Mouse (Mus musculus): Measurements from ENCODE around the gene Msx3.

Msx3 gene

DNA sequence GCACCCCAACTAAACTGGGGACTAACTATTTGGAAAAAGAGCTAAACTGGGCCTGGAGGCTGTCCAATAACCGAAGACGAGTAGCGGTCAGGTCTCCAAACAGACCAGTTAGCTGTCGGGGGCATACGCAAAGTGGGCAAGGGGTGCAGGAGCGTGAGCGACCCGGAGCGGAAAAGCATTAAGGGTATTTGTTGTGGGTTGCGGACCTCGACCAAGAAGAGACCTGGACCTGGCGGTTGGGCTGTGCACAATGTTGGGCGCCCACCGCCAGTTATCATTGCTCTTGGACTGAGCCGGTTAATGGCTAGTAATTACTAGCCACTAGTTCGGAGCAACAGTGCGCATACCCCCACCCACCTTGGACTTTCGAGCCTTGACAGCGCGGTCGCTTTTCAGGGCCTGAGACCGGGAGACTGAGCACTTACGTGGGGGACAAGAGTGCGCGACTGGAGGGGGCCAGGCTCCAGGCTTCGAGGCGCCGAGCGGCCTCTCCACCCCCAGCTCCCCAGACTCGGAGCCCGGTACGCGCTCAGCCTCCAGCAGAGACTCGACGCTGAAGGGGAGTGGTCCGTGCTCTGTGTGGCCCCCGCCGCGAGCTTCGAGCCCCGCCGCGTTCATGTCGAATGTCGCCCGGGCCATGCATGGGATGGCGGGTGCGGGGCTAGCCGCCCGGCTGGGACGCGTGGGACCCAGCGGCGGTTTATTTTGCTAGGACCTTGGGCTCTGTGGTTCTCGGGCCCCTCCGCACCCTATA, at the start of gene Msx3:
Gene Msx3 (minus strand): TSS at position 729 of the 754 bp plus-strand sequence.
- DNase-seq (ENCODE audit: low spot score) = no peak

DNA sequence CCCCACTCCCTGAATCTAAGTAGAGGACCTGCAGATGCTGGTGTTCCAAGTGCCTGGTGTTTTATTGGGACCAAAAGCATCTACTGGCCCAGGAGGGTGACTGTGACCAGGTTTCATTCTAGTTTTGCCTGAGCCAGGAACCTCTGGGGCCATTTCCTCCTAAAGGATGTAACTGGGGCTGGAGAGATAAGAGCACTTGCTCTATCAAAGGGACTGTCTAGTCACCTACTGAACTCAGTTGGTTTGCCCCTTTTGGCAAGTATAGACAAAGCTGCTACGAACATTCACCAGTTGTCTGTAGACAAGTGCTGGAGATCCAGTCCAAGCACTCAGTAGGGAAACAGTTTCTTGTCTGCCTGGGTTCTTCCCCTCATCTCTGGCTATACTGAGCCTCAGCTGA, 49.6 kb upstream of the Msx3 start:
- no peak for DNase-seq (ENCODE audit: low spot score)

DNA sequence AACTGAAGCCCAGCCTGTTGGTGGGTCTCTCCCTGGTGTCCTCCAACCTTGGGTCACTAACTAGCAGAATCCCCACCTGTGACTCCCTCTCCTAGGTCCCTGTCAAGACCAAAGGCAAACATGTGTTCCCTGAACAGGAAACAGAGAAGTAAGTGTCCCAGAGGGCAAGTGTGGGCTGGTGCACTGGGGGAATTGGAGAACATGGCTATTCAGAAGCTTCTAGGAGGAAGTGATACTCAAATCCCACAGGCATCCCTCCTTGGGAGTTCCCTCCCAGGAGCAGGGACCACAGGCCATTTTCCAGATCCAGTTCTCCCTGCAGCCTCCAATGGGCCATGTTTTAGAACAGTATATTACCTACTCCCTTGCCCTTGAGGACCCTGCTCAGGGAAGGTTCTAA, 47.2 kb upstream of the Msx3 start:
- DNase-seq (ENCODE audit: low spot score) = no peak

DNA sequence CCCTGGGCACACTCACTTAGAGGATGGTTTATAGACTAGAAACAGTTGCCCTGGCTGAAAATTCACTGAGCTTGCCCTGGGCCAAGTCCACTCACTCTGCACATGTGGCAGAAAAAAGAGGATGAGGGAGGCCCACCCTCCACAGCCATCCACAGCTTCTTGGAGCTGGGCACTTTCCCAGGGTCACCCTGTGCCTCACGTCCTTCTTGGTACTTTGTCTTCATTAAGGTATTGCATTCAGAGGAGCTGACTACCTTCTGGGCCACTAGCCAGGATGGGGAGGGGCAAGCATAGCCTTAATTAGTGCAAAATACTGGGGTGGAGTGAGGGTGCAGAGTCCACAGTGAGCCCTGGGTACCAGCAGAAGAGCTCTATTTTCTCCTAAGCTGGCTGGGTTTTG, 46.7 kb upstream of the Msx3 start:
- DNase-seq (ENCODE audit: low spot score) = no peak

DNA sequence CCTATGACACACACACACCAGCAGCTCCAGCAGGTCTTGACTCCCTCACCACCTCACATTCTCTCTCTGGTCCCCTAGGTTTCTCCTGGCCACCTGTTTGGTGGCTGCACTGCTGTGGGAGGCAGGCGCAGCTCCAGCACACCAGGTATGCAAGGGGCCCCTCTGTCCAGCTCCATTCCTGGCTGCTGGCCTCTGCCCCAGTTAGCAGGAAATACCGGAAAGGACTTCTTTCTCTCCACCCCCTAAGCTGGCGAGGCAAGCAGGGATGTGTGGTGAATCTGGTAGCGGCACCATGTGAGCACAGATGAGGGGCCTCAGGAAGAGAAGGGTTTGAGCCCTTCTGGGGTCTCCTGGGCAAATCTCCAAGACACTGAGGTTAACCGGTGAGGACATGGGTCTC, 46.1 kb upstream of the Msx3 start:
- no peak for DNase-seq (ENCODE audit: low spot score)

DNA sequence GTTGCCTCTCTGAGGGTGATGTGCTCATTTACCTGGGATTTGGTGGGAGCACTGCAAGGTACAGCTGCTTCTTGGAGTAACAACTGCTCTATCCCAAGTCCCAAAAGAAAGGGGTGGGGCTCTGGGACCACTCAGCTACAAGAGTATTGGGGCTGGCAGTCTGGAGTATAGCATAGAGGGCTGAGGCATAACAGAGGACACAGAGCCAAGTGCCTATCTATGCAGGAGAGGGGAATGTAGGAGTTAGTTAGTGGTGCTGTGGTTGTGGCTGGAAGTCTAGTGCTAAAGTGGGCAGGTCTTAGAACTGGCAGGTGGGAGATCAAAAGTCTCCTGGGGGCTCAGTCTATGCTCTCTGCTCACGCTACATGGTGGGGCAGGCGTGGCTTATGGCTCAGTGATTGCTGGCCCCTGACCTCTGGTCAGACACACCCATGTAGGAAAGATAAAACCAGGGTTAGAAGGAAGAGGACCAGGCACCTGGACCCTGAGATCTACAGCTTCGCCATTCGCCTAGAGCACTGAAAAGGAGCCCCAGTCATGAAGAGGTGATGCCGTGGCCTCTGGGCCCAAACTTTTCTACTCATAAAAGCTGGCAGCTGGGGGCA, 44.1 kb upstream of the Msx3 start, which contains the start of gene Prap1:
Gene Prap1 (plus strand): TSS at position 472 of the 605 bp plus-strand sequence.
- DNase-seq (ENCODE audit: low spot score) = no peak

DNA sequence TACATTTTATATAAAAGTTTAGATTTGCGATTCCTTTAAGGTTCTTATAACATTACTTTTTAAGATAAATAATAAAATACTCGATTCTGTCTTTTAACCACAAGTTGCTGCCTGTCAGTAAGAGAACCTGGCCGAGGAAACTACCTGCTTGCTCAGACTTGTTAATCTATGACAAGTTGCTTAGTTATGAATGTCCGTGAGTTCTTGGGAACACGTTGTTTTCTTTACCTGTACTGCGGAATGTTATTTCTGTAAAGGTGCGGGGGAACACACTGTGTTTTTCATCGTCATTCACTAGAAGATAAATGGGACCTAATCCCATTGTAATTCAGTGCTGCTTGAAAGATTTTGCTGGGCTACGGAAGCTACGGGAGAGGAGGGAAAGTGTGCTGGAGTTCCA, 41.7 kb upstream of the Msx3 start:
- no peak for DNase-seq (ENCODE audit: low spot score)

DNA sequence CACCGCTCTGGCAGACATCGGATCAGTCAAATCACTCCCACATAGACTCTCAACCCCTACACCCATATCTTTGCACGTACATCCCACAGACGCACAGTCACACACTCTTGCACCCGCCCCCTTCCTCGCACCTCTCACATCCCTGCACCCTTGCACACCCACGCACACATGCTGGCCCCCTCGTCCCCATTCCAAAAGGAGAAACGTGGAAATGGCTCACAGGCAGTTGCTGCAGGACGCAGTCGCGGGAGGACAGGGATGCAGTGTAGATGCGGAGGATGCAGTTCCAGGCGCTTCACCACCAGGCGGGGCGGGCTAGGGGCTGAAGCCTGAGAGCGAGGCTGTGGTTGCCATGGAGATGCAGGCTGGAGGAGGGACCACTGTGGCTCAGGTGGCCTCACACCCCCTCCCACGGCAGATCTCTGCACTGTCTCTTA, 33.4 kb upstream of the Msx3 start, which contains the start of gene Caly:
Gene Caly (minus strand): TSS at position 307 of the 437 bp plus-strand sequence.
- DNase-seq (ENCODE audit: low spot score) = peak; percentile 91

DNA sequence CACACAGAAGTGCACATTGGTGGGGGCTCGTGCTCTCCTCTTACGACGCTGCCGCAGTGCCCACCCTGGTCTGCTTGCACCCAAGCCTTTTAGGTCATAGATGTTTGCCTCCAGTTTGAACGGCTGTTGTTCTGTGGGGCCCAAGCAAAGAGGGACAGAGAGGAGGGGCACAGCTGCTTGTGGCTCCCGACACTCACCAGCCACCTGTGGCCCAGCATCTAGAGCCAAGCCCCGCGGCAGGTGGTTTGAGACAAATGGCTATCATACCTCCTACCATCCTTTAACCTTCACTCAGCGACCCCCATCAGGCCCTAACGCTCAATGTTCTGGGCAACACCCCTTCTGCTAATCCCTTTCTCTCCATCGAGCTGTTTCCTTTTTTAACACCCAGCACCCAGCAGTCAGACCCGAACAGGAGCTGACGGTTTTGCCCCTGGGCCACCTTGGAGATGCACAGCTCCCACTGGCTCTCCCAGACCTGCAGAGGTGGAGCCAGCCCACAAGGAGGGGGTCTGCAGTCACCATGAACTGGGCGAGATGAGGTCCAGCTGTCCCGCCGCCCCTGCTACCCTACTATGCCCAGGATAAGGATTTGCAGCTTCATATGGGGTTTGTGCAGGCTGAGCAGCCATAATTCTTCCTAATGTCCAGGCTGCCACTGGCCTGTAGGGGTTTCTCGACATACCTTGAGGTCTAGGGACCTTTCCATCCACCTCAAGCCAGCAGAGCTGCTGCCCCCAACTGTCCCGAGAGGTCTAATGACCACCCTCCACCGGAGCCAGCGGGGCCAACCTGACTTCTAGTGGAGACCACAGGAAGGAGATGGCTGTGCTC, 32.7 kb upstream of the Msx3 start:
- peak; percentile 46 for DNase-seq (ENCODE audit: low spot score)

DNA sequence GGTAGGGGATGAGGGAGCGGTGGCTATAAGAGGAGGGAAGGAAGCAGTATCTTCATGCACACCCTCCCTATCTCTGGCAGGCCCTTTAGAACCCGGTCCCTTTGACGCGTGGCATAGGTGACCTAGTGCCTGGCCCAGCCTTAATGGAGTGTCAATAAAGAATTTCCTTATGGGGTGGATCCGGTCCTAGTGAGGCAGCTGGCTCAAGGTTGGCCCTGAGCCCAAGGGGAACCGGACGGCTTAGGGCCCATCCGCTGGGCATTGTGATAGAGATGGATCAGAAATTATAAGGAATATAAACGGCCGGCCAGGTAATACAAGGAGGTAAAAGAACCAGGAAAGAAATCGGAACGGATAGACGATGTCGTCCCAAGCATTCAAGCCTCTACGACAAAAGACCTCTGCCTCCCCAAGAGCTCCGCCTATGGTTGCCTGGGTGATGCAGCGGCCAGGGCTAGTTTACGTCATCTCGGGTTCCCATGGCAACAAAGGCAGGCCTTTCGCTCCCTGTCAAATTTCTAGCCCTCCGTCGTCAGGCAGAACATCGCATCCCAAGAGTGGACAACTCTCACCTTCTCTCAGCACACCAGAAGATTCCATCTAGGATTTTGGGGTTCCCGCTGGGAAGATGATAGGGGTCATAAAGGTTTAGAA, 31.7 kb upstream of the Msx3 start:
- peak; percentile 91 for DNase-seq (ENCODE audit: low spot score)

DNA sequence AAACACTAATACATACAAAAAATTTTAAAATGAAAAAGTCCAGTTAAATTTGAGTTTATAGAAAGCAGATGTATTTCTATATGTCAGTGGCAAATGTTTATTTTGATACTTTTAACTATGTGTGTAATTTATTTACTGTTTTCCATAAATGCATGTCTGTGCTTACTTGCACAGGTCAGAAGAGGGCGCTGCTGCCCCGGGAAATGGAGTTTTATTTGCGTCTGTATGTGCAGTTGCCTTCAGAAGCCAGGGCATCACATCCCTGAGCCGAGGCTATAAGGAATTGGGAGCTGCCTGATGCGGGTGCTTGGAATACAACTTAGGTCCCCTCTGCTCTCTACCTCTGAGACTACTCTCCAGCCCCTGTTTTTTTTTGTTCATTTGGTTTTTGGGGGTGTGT, 29.8 kb upstream of the Msx3 start:
- peak; percentile 60 for DNase-seq (ENCODE audit: low spot score)

DNA sequence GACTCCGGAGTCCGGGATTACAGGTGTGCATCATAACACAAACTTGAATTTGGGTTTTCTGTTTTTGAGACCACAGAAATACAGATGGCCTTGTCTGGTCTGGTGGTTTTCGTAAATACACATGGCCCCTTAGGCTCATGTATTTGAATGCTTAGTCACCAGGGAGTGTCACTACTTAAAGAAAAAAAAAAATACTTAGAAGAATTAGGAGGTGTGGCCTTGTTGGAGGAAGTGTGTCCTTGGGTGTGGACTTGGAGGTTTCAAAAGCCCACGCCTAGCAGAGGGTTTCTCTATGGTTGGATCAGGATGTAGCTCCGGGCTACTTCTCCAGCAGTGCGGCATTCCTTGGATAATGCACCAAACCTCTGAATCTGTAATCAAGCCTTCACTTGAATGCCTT, 28.8 kb upstream of the Msx3 start:
- no peak for DNase-seq (ENCODE audit: low spot score)

DNA sequence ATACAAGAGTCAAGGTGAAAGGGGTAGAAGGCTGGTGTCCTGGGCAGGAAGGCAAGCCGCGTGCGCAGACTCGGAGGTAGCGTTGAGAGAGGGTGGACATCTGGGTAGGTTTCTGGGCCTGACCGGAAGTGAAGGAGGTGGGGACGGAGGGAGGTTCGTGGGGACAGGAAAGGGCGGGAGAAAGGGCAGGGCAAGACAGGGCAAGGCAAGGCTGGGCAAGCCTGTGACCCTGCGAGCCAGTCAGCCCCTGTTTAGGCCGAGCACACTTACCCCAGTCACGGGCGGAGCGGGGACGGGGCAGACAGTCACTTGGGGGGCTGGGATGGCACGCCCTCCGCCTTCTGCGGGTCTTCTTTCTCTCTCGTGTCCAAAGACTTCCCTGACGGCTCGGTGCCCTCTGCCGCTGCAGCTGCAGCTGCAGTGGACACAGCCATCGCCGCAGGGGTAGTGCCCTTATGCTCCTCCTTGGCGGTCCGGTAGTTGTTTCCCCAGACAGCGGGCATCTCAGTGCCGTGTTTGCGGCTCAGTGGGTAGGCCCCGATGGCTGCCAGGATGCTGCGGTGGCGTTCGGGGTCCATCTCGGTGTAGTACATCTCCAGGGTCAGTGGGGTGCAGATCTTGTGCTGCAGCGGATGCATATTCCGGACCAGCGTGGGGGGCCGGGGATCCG, 21.3 kb upstream of the Msx3 start:
- no peak for DNase-seq (ENCODE audit: low spot score)

DNA sequence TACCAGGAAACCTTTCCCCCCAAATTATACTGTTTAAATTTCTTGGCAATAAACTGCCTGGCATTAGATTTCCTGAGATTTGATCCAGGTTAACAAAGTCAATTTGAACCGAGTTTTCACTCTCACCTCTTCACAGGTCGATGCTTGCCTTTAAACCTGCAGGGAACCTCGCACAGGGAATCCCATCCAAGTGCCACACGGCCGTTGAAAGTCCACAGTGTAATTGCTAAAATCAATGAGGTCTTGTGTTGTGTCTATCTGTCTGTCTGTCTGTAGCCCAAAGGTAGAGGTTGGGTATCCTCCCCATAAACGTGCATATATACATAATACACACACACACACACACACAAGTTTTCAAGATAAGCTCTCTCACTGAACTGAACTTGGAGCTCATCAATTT, 18.5 kb upstream of the Msx3 start:
- DNase-seq (ENCODE audit: low spot score) = no peak

DNA sequence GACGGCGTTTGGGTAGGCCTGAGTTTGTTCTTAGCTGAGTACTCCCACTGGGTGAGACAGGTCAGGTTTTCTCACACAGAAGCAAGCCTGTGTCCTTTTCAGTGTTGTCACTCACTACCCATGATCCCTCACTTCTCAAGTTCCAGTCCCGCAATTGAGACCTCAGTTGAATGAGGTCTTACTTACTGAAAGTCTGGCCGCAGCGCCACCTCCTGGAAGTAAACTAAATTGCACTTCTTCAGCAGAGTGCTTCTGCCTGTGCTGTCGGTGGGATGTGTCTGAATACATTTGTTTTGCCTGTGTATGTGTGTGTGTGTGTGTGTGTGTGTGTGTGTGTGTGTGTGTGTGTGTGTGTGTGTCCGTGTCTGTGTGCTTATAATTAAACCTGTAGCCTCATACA, 14.2 kb upstream of the Msx3 start:
- peak; percentile 83 for DNase-seq (ENCODE audit: low spot score)

DNA sequence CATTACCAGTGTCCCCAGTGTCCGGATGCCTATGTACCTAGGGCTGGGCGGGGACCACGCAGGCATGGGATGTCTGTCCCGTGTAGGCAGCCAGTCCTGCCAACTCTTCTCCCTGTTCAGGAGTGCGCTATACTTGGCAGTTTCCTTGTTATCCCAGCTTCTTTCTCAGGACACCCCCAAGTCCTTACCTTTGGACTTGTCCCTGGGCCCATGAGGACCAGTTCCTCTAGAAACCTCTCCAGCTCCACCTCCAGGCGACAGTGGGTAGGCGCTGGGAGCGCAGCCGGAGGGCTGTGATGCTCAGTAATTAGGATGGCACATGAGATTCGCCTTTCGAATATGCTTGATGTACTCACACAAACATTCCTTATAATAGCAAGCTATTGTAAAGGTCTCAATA, 13.4 kb upstream of the Msx3 start:
- DNase-seq (ENCODE audit: low spot score) = peak; percentile 31

DNA sequence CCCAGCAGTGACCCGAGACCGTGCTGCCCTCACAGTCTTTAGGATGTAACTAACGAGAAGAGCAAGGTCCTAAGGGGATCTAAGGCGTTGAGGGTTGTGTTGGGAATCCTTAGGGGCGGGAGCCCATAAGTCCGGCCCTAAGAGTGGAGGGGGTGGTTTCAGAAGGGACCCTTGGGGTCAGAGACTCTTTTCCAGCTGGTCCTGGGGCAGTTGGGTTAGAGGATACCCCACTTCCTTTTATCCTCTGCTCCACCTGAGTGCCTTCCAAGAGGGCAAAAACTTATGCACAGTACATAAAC, 12.9 kb upstream of the Msx3 start:
- no peak for DNase-seq (ENCODE audit: low spot score)

DNA sequence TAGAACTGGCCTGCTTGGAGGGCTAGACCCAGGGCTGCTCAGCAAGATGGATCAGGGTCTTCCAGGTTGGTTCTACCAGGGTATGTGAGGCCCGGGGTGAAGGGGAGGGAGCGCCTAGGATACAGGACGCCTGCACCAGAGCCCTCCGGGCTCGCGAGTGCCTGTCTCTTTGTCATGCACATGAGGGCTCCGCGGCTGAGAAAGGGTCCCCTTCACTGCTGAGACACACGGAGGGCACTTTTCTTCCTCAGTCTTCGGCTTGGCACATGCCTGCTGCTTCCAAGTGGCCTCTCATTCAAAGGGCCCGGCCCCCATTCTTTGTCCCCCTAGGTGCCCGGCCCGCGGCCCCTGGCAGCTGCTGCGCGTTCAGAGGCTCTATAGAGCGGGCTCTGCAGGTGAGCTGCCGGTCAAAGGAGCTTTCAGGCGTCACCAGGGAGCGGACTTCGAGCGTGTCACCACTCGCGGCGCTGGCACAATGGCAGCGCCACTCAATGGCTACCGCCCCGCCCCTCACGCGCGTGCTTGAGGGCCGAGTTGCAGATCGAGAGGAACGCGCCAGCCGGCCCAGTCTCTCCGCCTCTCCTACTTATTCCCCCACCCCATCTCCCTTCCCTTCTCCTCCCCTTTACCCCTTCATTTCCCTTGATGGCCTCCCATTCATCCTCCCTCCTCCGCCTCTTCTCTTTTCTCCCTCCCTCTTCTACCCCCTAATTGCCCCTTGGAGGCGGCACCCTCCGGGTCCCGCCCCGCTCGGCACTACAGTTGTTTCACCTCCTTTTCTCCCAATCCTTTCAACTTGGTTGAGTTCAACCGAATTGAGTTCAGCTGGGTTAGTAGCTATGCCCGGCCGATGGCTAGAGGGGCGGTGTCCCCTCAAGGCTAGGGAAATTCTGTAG, 12.3 kb upstream of the Msx3 start:
- no peak for DNase-seq (ENCODE audit: low spot score)

DNA sequence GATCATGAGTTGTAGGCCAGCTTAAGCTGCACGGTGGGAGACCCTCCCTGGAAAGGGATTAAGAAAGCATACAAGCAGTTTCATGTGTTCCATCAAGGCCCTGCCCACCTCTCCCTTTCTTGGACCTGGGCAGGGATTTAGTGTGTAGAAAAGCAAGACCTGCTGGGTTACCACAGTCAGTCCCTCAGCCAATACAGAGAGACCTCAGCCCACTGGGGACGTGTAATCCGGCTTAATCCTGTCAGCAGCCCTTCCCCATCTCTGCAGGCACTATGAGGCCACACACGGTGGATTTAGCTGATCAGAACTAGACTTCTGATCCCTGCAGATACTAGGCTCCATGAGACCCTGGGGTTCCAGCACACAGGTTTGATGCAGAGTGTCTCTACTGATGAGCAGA, 10.7 kb upstream of the Msx3 start:
- DNase-seq (ENCODE audit: low spot score) = no peak

DNA sequence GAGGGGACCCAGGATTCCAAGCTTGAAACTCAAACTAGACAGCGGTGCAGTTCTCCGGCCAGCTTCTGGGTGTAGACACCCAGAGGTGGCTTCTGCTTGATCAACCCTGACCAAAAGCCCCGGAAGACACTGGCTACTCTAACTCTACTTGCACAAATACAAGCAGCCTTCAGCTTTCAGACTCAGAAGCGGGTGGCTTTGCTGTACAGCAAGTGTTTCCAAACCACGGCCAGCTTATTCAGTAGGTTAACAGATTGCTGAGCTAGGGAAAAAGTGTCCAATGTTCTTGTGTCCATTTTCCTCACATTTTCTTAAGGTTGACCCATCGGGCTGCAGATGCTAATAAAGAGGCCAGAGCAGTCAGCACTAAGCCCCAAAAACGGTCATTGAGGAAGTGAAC, 9.6 kb upstream of the Msx3 start:
- no peak for DNase-seq (ENCODE audit: low spot score)
